Mouse (Mus musculus) CD4-positive, CD25-positive, alpha-beta regulatory T cell, adult 4 months (primary cell): ENCODE data around the gene Impg2. TPM values are rescaled to one million over a fixed set of nuclear protein-coding genes. Genes with fewer than 3 reads are reported as not detected.

Source experiments
- ATAC-seq: one replicate; pipeline ENCODE4 v1.8.0; 2017
- polyA plus RNA-seq, 2 experiments: library from polyadenylated mRNA; unstranded; fragments of 100-300 nt; shearing (Covaris generic); gene quantifications; one replicate each; pipeline ENCODE4 v1.2.1; 2017

Gene Impg2
- polyA plus RNA-seq, result under 1 TPM; 0.32 to 0.46 TPM

DNA sequence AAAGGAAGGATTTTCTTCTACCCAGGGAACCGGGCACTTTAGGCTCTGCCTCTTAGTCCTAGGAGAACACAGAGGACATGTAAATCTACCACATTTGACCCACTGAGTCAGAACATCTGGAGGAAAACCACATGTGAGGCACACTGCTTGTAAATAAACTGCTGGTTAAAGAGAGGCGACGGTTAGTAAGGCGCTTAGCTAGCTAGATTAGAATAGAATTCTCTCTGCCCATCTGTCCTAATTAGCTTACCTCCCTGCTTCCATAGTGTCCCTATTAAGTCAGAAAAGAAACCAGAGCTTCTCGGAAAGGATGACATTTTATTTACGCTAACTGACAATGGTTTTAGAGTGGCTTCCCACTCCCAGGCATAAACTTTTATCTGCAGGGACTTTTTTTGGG is at the start of gene Impg2:
Impg2 (plus strand) TSS at position 263 of the 400 bp plus-strand sequence.
- no peak for ATAC-seq

DNA sequence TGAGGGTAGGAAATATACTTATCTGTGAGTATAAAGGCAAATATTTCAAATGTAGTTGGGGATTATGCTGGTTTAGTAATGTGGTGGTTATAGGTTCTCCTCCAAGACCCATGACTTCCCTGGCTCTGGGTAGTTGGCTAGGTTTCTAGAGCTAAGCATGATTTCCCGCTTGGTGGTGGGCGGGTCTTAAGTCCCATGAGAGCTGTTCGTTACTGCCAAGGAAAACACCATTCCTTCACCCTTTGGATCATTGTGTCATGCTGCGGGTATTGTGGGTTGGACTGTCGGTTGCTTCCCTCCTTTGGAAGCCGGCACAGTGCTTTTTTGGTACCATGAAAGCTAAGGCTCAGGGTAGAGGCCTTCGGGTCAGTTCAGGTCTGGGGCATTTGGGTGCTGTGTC is 40.6 kb upstream of the Impg2 start:
- no peak for ATAC-seq

DNA sequence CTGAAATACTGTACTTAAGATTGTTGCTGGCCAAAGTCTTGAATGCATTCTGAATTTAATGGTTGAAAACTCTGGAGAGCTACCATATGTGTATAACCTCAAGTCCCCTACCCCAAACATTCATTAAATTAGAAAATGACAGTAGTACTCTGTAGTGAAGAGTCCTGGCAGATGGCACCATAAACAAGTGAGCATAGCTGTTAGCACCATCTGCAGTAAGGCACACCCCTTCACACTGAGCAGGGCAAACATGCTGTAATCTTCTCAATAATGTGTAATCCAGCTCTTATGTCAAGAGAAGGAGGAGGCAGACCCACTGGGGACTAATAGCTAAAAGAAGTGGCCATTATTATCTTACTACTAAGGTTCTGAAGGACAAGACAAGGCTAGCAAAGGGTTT is 33.9 kb upstream of the Impg2 start:
- no peak for ATAC-seq

DNA sequence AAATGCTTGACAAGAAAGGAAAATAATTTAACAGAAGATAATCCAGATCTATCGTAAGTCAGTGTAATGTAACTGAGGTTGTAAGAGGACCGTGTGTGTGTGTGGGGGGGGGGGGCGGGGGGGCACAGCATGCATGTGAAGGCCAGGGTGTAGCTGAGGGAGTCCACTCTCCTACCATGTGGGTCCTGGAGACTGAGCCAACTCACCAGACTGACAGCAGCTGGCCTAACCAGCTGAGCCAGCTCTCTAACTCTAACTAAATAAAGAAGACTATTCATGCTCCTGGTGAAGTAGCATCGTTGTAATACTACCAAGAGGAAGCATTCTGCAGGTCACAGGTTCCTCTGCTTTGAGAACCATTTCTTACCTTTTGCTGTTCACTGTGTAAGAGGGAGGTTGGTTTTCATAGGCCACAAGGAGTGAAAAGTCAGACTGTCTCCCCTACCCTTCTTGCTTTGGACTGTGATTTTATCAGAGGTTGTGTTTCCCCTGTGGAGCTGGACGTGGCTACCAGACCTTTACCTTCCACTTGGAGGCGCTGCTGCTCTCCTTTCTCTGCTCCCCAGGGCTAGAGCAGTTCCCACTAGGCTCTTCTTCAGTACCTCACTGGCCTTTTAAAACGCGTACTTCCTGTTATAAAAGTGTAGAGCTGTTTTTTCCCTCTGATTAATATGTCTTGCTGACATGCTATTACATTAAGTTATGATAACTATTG is 28.1 kb upstream of the Impg2 start:
- no peak for ATAC-seq

DNA sequence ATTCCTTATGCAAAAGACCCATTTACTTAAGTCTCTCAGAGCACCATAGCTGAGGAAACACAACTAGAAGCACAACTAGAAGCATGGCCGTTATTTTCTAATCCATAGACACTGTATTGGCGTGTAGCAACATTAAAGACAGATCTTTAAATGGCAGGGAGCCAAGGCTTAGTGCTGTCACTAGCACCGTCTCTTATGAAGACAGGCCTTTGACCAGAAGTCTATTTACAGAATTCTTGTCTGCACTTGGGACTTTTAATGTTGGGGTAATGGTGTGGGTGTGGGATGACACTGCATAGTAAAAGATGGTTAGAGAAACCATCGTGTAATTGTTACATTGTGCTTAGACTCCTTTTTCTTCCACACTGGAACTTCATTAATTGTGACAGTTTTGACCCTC is 17.2 kb upstream of the Impg2 start:
- ATAC-seq, result no peak

DNA sequence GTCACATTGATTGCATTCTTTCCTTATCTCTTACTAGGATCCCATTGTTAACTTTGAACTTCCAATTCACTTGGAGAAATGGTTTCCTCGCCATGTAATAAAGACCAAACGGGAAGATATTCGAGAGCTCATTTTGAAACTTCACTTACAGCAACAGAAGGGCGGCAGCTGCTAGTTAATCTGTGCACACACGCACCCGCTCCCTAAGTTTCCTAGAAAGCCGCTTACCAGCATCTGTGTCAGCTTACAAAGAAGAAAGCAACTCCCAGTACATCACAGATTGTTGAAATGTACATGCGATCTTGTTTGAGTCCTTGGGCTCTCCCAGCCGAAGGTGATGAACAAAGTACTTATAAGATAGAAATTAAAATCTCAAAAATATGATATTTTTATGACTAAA is 15.9 kb upstream of the Impg2 start:
- ATAC-seq, result no peak

DNA sequence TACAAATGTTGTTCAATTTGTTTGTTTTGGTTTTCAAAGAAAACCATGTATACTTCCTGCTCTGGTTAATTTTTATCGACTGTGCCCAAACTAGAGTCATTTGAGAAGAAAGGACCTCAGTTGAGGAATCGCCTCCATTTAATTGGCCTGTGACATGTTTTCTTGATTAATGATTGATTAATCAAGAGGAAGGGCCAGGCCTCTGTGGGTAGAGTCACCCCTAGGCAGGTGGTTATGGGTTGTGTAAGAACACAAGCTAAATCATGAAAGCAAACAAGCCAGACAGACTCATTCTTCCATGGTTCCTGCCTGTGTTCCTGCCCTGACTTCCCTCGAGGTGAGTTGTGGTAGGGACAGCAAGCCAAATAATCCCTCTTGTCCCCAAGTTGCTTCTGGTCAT is 8.6 kb downstream of the Impg2 start:
- no peak for ATAC-seq

DNA sequence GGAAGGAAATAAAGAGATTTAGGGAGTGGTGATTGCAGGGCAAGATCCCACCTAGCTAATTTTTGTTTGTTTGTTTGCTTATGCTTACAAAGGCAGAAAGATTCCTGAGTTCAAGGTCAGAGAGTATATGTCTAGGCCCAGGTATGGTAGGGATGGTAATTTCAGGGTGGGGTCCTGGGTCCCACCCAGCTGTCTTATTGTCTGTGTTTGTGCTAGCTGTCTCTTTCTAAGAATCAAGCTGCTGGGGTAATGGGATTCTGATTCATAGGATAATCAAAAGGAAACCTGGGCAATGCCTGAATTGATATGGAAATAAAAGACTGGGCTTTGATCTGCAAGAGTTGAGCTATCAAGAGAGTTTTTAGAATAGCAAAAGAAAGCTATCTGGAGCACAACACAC is 23.6 kb downstream of the Impg2 start:
- ATAC-seq, result no peak

DNA sequence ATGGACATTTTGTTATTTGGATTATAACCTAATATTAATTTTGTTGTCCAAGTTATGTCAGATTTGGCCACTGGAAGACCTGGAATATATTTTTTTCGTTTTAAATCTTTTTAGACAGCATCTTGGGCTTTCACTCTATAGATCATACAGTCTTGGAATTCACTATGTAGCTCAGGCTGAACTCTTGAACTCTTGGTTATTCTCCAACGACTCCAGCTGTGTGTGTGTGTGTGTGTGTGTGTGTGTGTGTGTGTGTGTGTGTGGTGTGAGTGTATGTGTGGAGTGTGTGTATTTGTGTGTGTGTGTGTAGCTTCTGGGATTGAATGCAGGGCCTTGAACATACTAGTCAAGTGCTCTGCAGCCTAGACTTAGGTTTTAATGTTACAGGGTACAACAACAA is 25.3 kb downstream of the Impg2 start:
- ATAC-seq, result no peak

DNA sequence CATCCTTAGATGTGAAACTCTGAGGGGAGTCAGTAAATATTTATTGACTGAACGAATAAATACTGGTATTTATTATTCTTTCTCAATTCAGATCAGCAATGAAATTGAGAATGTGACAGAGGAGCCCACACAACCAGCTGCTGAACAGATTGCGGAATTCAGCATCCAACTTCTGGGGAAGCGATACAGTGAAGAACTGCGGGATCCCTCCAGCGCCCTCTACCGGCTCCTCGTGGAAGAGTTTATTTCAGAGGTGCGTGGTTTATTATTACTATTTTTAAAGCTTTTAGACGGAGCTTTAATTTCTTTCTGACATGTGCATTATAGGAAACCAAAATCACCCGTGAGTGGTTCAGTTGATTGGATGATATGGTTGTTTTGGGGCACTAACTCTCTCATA is 27.2 kb downstream of the Impg2 start:
- ATAC-seq, result no peak

DNA sequence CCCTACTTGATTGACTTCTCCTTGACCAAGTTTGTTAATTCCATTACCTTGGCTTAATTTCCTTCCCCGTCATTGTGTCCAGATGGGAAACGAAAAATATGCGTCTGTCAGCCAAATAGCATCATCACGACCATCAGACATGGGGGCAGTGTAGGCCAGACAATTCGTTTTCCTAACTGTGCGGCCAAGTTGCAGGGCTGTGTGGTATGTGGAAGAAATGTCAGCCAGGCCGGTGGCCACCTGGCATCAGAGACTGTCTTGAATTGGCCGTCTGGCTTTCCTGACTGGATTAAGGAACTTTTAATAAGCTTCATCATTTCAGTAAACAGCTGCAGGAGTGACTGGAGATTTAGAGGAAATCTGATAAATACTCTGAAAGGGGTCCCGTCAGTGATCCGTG is 28.6 kb downstream of the Impg2 start:
- ATAC-seq, result no peak

DNA sequence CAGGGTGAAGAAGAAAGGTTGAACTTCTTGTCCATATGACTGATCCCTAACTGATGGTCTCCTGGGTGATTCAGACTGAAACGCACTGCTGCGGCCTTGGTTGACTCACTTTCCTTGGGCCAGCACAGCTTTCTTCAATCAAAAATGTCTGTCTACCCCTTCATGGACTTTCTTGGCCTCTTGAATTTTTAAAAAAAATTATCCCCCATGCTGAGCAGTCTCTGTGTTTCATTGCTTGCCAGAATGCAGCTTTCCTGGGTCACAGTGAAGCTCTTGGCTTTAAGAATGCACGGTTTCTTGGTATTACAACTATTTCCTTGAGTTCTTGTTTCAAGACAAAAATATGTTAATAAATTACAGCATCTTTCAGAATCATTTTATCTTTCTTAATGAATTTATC is 41.9 kb downstream of the Impg2 start:
- ATAC-seq, result no peak

DNA sequence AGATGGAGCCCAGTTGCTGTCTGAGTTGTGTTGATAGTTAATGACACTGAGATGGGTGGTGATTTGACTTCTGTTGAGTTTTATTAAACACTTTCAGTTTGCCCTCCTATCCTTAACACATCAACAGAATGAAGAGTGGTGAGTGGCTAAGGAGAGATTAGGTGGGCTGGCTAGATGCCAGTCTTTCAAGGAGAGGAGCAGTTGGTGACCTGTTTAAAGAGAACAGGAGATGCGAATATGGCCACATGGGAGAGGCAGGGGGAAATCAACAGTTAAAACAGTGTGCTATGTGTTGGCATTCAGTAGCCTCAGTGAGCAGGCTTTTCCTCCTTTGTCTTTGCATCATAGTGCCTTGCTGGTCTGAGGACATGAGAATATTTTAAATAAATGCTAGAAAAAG is 69.8 kb downstream of the Impg2 start:
- no peak for ATAC-seq

DNA sequence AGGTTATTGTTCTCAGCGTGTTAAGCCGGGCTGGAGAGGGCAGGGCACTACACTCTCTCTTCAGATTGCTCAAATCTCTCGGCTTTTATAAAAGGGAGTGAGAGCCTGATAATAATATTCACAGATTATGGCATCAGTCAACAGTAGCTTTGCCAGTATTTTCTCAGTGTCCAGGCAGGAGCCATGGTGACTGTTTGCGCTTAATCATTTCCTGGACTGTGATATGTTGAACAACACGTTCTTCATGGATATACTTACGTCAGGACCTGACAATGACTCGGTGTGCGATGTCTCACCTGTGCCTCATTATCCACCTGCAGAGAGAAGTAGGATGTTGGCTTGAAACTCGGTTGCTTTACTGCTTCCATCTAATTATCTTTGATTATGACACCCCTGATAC is 74.9 kb downstream of the Impg2 start:
- no peak for ATAC-seq

DNA sequence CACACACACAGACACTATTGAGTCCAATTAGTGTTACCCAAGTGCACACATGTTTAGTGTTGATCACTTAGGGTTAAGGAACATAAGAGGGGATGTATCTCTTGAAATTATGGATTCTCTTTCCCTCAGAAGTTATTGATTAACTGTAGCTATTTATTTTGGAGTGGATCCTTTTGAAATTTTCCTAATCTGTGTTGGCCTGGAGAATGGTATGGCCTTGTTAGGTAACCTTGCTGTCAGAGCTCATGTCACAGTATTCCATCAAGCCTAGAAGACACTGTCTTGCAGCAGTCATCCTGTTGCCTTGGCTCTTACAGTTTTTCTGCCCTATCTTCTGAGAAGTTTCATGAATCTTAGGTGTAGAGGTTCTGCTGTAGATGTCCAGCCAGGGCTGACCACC is 75.6 kb downstream of the Impg2 start:
- ATAC-seq, result no peak

DNA sequence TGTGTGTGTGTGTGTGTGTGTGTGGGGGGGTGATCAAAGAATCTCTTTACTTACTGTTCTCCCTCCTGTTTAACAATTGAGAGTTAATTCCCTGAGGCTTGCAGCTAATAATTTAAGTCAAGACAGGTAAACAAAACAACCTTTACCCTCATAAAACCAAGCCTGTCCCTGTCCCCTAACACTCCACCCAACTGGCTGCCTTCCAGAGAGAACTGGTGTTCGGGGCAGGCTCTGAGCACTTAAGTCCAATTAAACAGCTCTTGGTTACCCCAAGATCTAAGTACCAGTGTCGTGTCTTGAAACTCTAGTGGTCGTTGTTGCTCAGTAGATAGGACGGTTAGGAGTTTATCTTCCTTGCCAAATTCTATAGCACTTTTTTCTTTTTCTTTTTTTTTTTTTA is 77.2 kb downstream of the Impg2 start:
- no peak for ATAC-seq

DNA sequence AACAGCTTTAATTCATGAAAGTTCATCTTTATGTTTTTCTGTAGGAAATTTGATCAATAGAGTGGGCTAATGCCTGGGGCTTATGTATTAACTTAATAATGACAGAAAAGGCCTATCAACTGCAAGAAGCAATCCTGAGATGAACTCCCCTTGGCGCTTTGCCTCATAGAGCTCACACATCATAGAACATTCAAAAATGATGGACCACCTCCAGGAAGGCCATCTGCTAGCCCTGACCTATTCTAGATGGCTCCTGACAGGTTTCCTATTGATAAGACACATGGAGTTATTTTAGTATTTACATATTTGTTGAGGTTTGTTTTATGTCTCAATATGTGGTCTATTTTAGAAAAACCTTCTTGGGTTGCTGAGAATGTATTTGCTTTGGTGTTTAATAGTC is 79.2 kb downstream of the Impg2 start:
- ATAC-seq, result no peak

DNA sequence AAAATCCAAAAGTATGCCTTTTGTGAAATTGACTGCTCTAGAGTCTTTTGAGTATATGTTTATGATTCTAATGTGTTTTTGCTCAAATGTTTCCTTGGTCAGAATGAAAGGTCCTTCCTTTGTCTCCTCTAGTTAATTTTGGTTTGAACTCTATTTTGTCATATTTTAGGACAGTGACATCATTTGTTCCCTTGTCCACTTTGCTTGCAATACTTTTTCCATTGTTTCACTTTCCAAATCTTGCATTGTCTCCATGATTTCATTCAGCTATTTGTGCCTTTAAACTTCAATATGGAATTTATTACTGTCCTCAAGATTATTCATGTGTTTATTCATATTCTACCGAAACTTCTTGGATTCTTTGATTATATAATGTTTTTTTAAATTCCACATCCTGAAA is 79.8 kb downstream of the Impg2 start:
- ATAC-seq, result no peak

DNA sequence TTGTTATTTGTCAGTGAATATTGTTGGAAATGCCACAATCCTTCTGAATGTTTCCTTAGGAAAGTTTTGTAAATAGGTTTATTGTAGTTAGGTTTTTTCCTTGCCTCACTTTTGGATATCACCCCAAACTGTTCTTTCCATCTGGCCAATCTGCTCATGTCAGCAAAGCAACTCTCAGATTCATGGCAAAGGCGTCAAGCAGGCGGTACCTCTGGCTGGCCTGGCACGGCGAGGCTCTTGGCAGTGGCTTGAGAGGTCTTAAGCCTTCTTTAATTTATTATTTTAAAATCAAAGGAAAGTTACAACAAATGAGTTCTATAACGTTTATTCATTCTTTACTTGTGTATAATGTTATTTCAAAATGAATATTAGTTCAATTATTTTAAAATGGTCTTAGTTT is 82.0 kb downstream of the Impg2 start:
- no peak for ATAC-seq

DNA sequence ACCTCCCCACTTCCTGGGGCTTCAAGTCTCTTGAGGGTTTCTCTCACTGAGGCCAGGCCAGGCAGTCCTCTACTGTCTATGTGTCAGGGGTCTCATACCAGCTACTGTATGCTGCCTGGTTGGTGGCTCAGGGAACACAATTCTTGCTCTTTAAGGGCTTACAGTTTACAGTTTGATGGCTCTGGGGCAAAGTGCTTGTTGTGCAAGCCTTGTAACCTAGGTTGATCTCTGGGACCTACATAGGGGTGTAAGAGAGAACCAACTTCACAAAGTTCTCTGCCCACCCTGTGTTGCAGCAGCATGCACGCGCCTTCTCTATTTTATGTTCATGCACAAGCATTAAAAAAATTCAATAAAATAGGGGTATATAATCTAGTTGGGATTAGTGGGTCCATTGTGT is 82.9 kb downstream of the Impg2 start:
- ATAC-seq, result no peak

DNA sequence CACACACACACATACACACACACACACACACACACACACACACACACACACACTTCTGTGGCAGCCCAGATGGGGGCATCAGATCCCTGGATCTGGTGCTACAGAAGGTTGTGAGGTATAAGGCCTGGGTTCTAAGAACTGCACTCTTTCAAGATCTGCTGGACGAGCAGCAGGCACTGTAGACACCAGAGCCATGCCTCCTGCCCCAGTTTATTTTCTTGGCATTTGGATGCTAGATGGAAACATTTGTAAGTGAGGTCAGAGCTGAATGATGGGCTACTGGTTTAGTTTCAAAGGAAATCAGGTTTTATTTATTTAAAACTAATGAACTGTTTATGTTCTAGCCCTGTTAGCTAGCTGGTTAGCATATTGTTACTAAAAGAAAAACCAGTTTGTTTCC is 90.8 kb downstream of the Impg2 start:
- ATAC-seq, result no peak

DNA sequence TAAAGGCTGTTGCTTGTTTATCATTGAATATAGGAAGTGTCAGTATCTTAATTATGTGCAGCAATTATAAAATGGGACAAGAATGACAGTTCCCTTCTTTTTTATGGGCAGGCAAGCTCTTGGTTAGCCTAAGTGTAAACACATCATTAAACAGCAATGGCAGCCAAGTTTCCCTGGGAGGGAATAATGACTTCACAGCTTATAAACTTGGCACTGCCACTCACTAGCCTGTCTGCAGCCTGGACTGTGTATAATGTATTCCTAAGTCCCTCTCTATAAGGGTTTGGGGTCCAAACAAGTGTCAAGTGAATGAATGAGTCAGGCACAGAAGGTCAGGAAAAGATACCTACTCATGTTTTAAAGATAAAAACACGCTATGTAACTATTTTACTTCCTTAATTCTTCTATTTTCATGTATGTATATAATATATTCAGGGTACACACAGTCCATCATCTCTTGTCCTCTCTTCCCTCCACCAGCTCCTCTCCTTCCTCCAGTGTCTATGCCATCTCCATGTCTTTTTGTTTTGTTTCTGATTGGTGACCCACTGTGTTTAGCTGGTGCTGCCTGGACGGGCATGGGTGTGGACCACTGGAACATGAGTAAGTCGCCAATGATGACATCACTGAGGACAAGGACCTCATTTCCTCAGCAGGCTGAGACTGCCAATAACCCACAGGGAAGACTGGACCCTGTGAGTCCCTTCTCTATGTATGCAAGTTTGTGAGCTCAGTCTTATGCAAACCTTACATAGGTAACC is 92.0 kb downstream of the Impg2 start:
- no peak for ATAC-seq

DNA sequence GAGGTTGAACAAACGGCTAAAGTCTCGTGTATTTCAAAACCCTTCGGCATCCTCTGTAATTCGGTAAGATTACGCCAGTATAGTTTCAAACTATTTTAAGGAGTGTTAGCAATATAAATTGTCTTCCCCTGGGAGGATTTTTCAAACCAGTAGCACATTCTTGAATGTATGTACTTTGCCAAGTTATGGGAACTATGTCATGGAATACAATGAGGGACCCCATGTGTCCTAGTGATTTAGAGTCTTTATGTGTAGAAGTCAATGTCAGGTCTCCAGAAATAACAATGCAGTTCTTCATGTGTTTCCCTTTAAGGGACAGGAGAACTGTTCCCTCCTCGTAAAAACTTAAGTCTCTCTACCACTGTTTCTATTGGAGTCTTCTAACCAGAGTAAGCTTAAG is 94.1 kb downstream of the Impg2 start:
- ATAC-seq, result no peak

DNA sequence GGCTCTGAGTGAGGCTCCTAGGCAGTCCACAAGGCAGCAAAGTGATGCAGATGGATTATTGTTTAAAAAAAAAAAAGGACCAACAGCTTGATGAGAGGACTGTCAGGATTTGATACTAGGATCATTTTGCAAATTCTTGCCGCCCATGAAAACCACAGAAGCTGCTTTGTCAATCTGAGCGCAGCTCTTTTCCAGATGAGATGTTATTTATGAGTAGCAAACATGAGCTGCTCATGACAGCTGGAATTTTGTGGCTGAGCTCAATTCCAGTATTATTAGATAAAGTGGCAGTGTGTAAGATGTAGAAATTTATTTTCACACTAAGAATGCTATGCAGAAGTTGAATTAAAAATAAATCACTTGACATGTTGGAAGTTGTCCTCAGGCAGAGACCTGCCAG is 94.7 kb downstream of the Impg2 start:
- ATAC-seq, result no peak

DNA sequence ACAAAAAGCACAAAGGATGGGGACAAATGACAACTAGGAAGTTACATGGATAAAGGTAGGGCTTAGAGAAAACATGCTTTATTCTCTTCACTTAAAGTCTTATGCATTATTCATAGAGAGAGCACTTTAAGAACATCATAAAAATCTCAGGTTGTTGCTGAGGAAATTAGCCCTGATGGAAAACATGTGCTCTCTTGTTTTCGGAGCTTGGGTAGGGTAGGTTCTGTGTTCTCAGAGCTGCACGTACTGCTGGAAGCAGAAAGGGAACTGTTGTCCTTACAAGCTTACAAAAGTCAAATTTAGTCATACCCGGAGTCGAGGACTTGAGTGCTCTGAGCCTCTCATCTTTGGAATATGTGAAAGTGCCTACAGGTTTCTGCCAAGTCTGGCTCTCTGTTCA is 98.9 kb downstream of the Impg2 start:
- ATAC-seq, result no peak
